Comparison of ENCODE assay signal across 11 mouse cellular contexts in the genomic region with DNA sequence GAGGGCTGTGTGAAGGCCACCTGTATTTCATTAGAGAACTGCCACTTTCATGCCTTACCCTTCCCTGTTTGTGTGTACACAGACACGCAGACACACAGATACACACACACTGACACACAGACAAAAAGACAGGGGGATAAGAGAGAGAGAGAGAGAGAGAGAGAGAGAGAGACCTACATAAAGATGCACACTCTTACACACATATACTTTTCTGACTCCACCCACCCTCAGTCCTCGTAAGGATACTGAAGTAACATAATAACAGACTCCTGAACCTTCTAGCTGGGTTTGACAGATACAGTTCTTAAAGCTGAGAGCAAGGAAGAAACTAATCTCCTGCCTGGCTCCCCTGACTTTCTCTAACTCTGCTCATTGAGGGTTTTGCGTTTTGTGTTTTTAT. TPM values are rescaled to one million over a fixed set of nuclear protein-coding genes. Genes with fewer than 3 reads are reported as not detected.
A peak's percentile ranks its signal among the peaks of the same experiment; 100 is the strongest.
DNase-seq lines count a peak whose midpoint lies in the region; ATAC-seq and TF ChIP-seq lines count a peak whose summit lies in the region.
"Had no signal": no experiment of that assay in that cellular context is flagged by ENCODE, and none has a peak within 500 bp of the region (broad histone marks: within the 10 kb centered on the region; RNA-seq: fewer than 3 reads in every experiment).

No protein-coding gene starts in this region.

- no peak for DNase-seq in heart, postnatal 25 days (ENCODE audit: low spot score)
- peak; percentile 21 for DNase-seq in embryonic facial prominence, embryonic 11.5 days (ENCODE audit: low spot score)
- DNase-seq in hindbrain, embryonic 10.5 days (ENCODE audit: low spot score), result no peak
- DNase-seq in midbrain, embryonic 14.5 days, result no peak
- DNase-seq in lung, postnatal 0 days (ENCODE audit: low spot score), result no peak
- no peak for DNase-seq in embryo, embryonic 9.5 days (ENCODE audit: extremely low spot score)
- no peak for DNase-seq in spleen, adult 18-20 months
- DNase-seq: kidney, adult 2 months; thymus, adult 18-20 months had no signal

- no peak for TF ChIP-seq EP300 in lung, postnatal 0 days (IDR thresholded peaks at IDR 0.05)

- no peak overlapping the region for H3K9ac ChIP-seq in heart, embryonic 12.5 days
- H3K9ac ChIP-seq in embryonic facial prominence, embryonic 11.5 days (replicated peaks; ENCODE audit: low read length), result no peak overlapping the region
- H3K9ac ChIP-seq in midbrain, embryonic 14.5 days (replicated peaks; ENCODE audit: low read length), result peak overlapping the region; percentile 60
- H3K9ac ChIP-seq in lung, postnatal 0 days (replicated peaks; ENCODE audit: low read depth), result no peak overlapping the region

- ATAC-seq in heart, embryonic 12.5 days (ENCODE audit: insufficient number of reproducible peaks, low FRiP score), result no peak
- 0 out of 2 replicates have a peak, but pooled peaks have one; percentile 24 for ATAC-seq in embryonic facial prominence, embryonic 11.5 days (replicated peaks; ENCODE audit: insufficient number of reproducible peaks, low FRiP score, low TSS enrichment, low read depth)
- peak; percentile 41 for ATAC-seq in midbrain, embryonic 14.5 days (ENCODE audit: low FRiP score, low TSS enrichment)
- no peak for ATAC-seq in lung, postnatal 0 days

- H3K4me3 ChIP-seq in heart, embryonic 12.5 days, result 0 out of 2 replicates have a peak overlapping the region, but pooled peaks have one; percentile 18
- peak overlapping the region; percentile 23; the same call in 1 of the 2 replicates for H3K4me3 ChIP-seq in embryonic facial prominence, embryonic 11.5 days (ENCODE audit: low read depth, low read length)
- H3K4me3 ChIP-seq in hindbrain, embryonic 10.5 days, result peak overlapping the region; percentile 42
- peak overlapping the region; percentile 40 for H3K4me3 ChIP-seq in midbrain, embryonic 14.5 days (replicated peaks; ENCODE audit: low read depth, low read length)
- H3K4me3 ChIP-seq in lung, postnatal 0 days (ENCODE audit: low read depth, low read length), result no peak overlapping the region
- H3K4me3 ChIP-seq: gastrocnemius, adult 2 months had no signal

- 33% methylated on average over 3 of the region's 3 CpGs for WGBS in heart, embryonic 12.5 days
- WGBS in embryonic facial prominence, embryonic 11.5 days, result 11% methylated on average over 3 of the region's 3 CpGs
- WGBS in hindbrain, embryonic 10.5 days, result 19% methylated on average over 3 of the region's 3 CpGs
- 5% methylated on average over 3 of the region's 3 CpGs for WGBS in midbrain, embryonic 14.5 days
- WGBS in lung, postnatal 0 days, result 21% methylated on average over 3 of the region's 3 CpGs

- H3K4me2 ChIP-seq in heart, embryonic 12.5 days, result peak overlapping the region; percentile 51
- H3K4me2 ChIP-seq in embryonic facial prominence, embryonic 11.5 days (ENCODE audit: low read depth, low read length), result peak overlapping the region; percentile 23
- peak overlapping the region; percentile 55 for H3K4me2 ChIP-seq in midbrain, embryonic 14.5 days (ENCODE audit: low read length)
- H3K4me2 ChIP-seq in lung, postnatal 0 days (replicated peaks; ENCODE audit: low read depth, low read length), result no peak overlapping the region

- intact Hi-C loops in heart, postnatal 25 days (cut with DNase I), result no loop called here

- H3K4me1 ChIP-seq in heart, embryonic 12.5 days (replicated peaks), result 0 out of 2 replicates have a peak, but pooled peaks cover 3% of the 10 kb centered on the region
- H3K4me1 ChIP-seq in embryonic facial prominence, embryonic 11.5 days (ENCODE audit: control insufficient read depth, insufficient read depth, low read length), result no peaks in the 10 kb centered on the region
- peaks cover 18% of the 10 kb centered on the region for H3K4me1 ChIP-seq in hindbrain, embryonic 10.5 days (replicated peaks)
- peaks cover 9% of the 10 kb centered on the region for H3K4me1 ChIP-seq in midbrain, embryonic 14.5 days (ENCODE audit: control insufficient read depth, insufficient read depth, low read length)
- no peaks in the 10 kb centered on the region for H3K4me1 ChIP-seq in lung, postnatal 0 days (ENCODE audit: insufficient read depth, low read depth, low read length)

- no peak overlapping the region for H3K27ac ChIP-seq in heart, embryonic 12.5 days (ENCODE audit: poor library complexity, severe bottlenecking)
- H3K27ac ChIP-seq in embryonic facial prominence, embryonic 11.5 days (replicated peaks; ENCODE audit: low read depth, low read length), result no peak overlapping the region
- peak overlapping the region; percentile 62 for H3K27ac ChIP-seq in hindbrain, embryonic 10.5 days
- peak overlapping the region; percentile 86 for H3K27ac ChIP-seq in midbrain, embryonic 14.5 days (replicated peaks; ENCODE audit: low read depth, low read length)
- no peak overlapping the region for H3K27ac ChIP-seq in lung, postnatal 0 days (ENCODE audit: low read length)
- H3K27ac ChIP-seq: gastrocnemius, adult 2 months had no signal

- no peak for TF ChIP-seq CTCF in lung, postnatal 0 days (IDR thresholded peaks at IDR 0.05)

- H3K9me3 ChIP-seq in heart, embryonic 12.5 days (replicated peaks), result no peaks in the 10 kb centered on the region
- no peaks in the 10 kb centered on the region for H3K9me3 ChIP-seq in embryonic facial prominence, embryonic 11.5 days (replicated peaks; ENCODE audit: control insufficient read depth, low read length)
- H3K9me3 ChIP-seq in hindbrain, embryonic 10.5 days, result no peaks in the 10 kb centered on the region
- H3K9me3 ChIP-seq in midbrain, embryonic 14.5 days (ENCODE audit: control insufficient read depth, low read length), result no peaks in the 10 kb centered on the region
- no peaks in the 10 kb centered on the region for H3K9me3 ChIP-seq in lung, postnatal 0 days (ENCODE audit: low read length)

- H3K27me3 ChIP-seq in heart, embryonic 12.5 days (replicated peaks), result no peaks in the 10 kb centered on the region
- H3K27me3 ChIP-seq in embryonic facial prominence, embryonic 11.5 days (ENCODE audit: control insufficient read depth, insufficient read depth, low read length), result no peaks in the 10 kb centered on the region
- H3K27me3 ChIP-seq in hindbrain, embryonic 10.5 days (ENCODE audit: insufficient read depth, poor library complexity, severe bottlenecking), result no peaks in the 10 kb centered on the region
- no peaks in the 10 kb centered on the region for H3K27me3 ChIP-seq in midbrain, embryonic 14.5 days (ENCODE audit: control insufficient read depth, insufficient read depth, low read length)
- no peaks in the 10 kb centered on the region for H3K27me3 ChIP-seq in lung, postnatal 0 days (replicated peaks; ENCODE audit: insufficient read depth, low read length)

- no peaks in the 10 kb centered on the region for H3K36me3 ChIP-seq in heart, embryonic 12.5 days
- no peaks in the 10 kb centered on the region for H3K36me3 ChIP-seq in embryonic facial prominence, embryonic 11.5 days (replicated peaks; ENCODE audit: control insufficient read depth, insufficient read depth, low read depth, low read length)
- no peaks in the 10 kb centered on the region for H3K36me3 ChIP-seq in hindbrain, embryonic 10.5 days
- H3K36me3 ChIP-seq in midbrain, embryonic 14.5 days (ENCODE audit: control insufficient read depth, insufficient read depth, low read length), result no peaks in the 10 kb centered on the region
- no peaks in the 10 kb centered on the region for H3K36me3 ChIP-seq in lung, postnatal 0 days (ENCODE audit: insufficient read depth, low read length)

RNA-seq across cellular contexts. Expression of a gene that starts 21.9 kb away (rescaled TPM):
- 0.57 TPM in 2 replicates for polyA plus RNA-seq in heart, embryonic 12.5 days (2016; fragmentation: Nextera tagmentation; extraction: Ambion mirVana)
- 1 to 10 TPM; 2.2 to 3.1 TPM for total RNA-seq in heart, postnatal 25 days (2021)
- polyA plus RNA-seq in embryonic facial prominence, embryonic 11.5 days (2014; fragmentation: Nextera tagmentation; extraction: Ambion mirVana), result 7.3 and 10.1 TPM in 2 replicates
- polyA plus RNA-seq in hindbrain, embryonic 10.5 days (2016; fragmentation: Nextera tagmentation; extraction: Ambion mirVana), result 3.9 and 17.7 TPM in 2 replicates
- 125 and 140 TPM in 2 replicates for polyA plus RNA-seq in midbrain, embryonic 14.5 days (2014; fragmentation: Nextera tagmentation; extraction: Ambion mirVana)
- 0.26 and 0.39 TPM in 2 replicates for polyA plus RNA-seq in lung, postnatal 0 days (2015; fragmentation: Nextera tagmentation; extraction: Ambion mirVana)

RNA-seq across cellular contexts. Expression of a gene that starts 38.8 kb away (rescaled TPM):
- polyA plus RNA-seq in heart, embryonic 12.5 days (2016; fragmentation: Nextera tagmentation; extraction: Ambion mirVana), result 2.4 and 3.0 TPM in 2 replicates
- total RNA-seq in heart, postnatal 25 days (2021), result 1 to 10 TPM; 1.2 to 1.6 TPM
- polyA plus RNA-seq in embryonic facial prominence, embryonic 11.5 days (2014; fragmentation: Nextera tagmentation; extraction: Ambion mirVana), result 1.9 and 2.1 TPM in 2 replicates
- polyA plus RNA-seq in hindbrain, embryonic 10.5 days (2016; fragmentation: Nextera tagmentation; extraction: Ambion mirVana), result 3.9 and 4.8 TPM in 2 replicates
- polyA plus RNA-seq in midbrain, embryonic 14.5 days (2014; fragmentation: Nextera tagmentation; extraction: Ambion mirVana), result 0.84 and 2.4 TPM in 2 replicates
- polyA plus RNA-seq in lung, postnatal 0 days (2015; fragmentation: Nextera tagmentation; extraction: Ambion mirVana), result 2.1 and 3.4 TPM in 2 replicates

RNA-seq across cellular contexts. Expression of a gene that starts 55.9 kb away (rescaled TPM):
- polyA plus RNA-seq in heart, embryonic 12.5 days (2016; fragmentation: Nextera tagmentation; extraction: Ambion mirVana), result 3.9 and 4.5 TPM in 2 replicates
- total RNA-seq in heart, postnatal 25 days (2021), result under 1 TPM; 0.52 to 0.61 TPM
- 2.6 and 3.1 TPM in 2 replicates for polyA plus RNA-seq in embryonic facial prominence, embryonic 11.5 days (2014; fragmentation: Nextera tagmentation; extraction: Ambion mirVana)
- polyA plus RNA-seq in hindbrain, embryonic 10.5 days (2016; fragmentation: Nextera tagmentation; extraction: Ambion mirVana), result 2.3 and 2.4 TPM in 2 replicates
- 23.9 and 31.0 TPM in 2 replicates for polyA plus RNA-seq in midbrain, embryonic 14.5 days (2014; fragmentation: Nextera tagmentation; extraction: Ambion mirVana)
- polyA plus RNA-seq in lung, postnatal 0 days (2015; fragmentation: Nextera tagmentation; extraction: Ambion mirVana), result 0.36 and 0.70 TPM in 2 replicates

Comparison
In these comparisons a context has a peak if more than half of its experiments do, and no peak if none do; other contexts are left out.
1. ATAC-seq: peak in embryonic facial prominence, embryonic 11.5 days (single experiment) and midbrain, embryonic 14.5 days (single experiment); none in heart, embryonic 12.5 days (single experiment) and lung, postnatal 0 days (single experiment).
2. H3K27ac ChIP-seq: peak in hindbrain, embryonic 10.5 days (single experiment) and midbrain, embryonic 14.5 days (single experiment); none in heart, embryonic 12.5 days (single experiment), embryonic facial prominence, embryonic 11.5 days (single experiment) and lung, postnatal 0 days (single experiment).